13 mouse cellular contexts compared by ENCODE assay signal in genomic region chr7:80372166-80372565, GRCm38 (mm10).
"Had no signal": no experiment of that assay in that cellular context is flagged by ENCODE, and none has a peak within 500 bp of the region (broad histone marks: within the 10 kb centered on the region; RNA-seq: fewer than 3 reads in every experiment).

No protein-coding gene starts in this region.

- ATAC-seq: hindbrain, postnatal 0 days; intestine, embryonic 16.5 days had no signal

- DNase-seq: gastrocnemius, postnatal 14 days; gastrocnemius, postnatal 36 days; heart, adult 11 months; heart, adult 2 months; heart, postnatal 14 days; heart, postnatal 36 days; kidney, adult 18-20 months; kidney, adult 8-10 months; kidney, postnatal 10 days; kidney, postnatal 25 days; kidney, postnatal 4 days had no signal
